Mouse (Mus musculus) stomach, embryonic 16.5 days (tissue): ENCODE measurements around the gene Ccdc148. TPM values are rescaled to one million over a fixed set of nuclear protein-coding genes. Genes with fewer than 3 reads are reported as not detected.

Experiments
- ATAC-seq: fragments of 200-750 bp; cut with Nextera tagmentation; 2 replicates; pipeline ENCODE4 v1.8.0; 2017; ENCODE audit warnings: moderate number of reproducible peaks, moderate TSS enrichment; ENCODE audit not compliant: insufficient read depth, low FRiP score
- H3K27ac ChIP-seq: fragments of 300-500 bp; sonication (generic); 2 replicates; pipeline ENCODE4 v1.5.1; 2014; ENCODE audit warnings: low read length
- H3K27me3 ChIP-seq: fragments of 300-500 bp; sonication (generic); 2 replicates; pipeline ENCODE4 v1.6.1; 2014; ENCODE audit warnings: low read length, control low read depth, mixed read lengths; ENCODE audit not compliant: control insufficient read depth, insufficient read depth
- H3K36me3 ChIP-seq: fragments of 300-500 bp; sonication (generic); 2 replicates; pipeline ENCODE4 v1.6.1; 2014; ENCODE audit warnings: low read length; ENCODE audit not compliant: control insufficient read depth, insufficient read depth
- H3K4me1 ChIP-seq: fragments of 300-500 bp; sonication (generic); 2 replicates; pipeline ENCODE4 v1.6.1; 2014; ENCODE audit warnings: low read length, control low read depth, mixed read lengths; ENCODE audit not compliant: control insufficient read depth, insufficient read depth
- H3K4me2 ChIP-seq: fragments of 300-500 bp; sonication (generic); 2 replicates; pipeline ENCODE4 v1.6.1; 2014; ENCODE audit warnings: low read depth, low read length, mixed read lengths
- H3K4me3 ChIP-seq: fragments of 300-500 bp; sonication (generic); replicated peaks from 2 replicates; pipeline ENCODE4 v1.5.1; 2014; ENCODE audit warnings: mild to moderate bottlenecking, low read length
- H3K9ac ChIP-seq: fragments of 300-500 bp; sonication (generic); 2 replicates; pipeline ENCODE4 v1.6.1; 2014; ENCODE audit warnings: low read length
- H3K9me3 ChIP-seq: fragments of 300-500 bp; sonication (generic); replicated peaks from 2 replicates; pipeline ENCODE4 v1.6.1; 2016; ENCODE audit warnings: low read length, control low read depth; ENCODE audit not compliant: control insufficient read depth
- WGBS: fragments of 180-500 bp; shearing (Covaris S2); extraction: QIAGEN DNeasy Blood & Tissue Kit; methylation state at CpG from one replicate; pipeline ENCODE4 v1.1.7; 2014; 5-methylcytosine and 5-hydroxymethylcytosine counted together
- polyA plus RNA-seq: library from polyadenylated mRNA; unstranded; fragments of >200 nt; fragmentation: Nextera tagmentation; extraction: Ambion mirVana; gene quantifications from 2 replicates; pipeline ENCODE4 v1.2.1, GENCODE M21; 2015

The Ccdc148 gene
- polyA plus RNA-seq, 1 experiment from 2014 or later, result 0.93 TPM

- Histone ChIP-seq H3K9me3 (no peaks in the 10 kb centered on the region), H3K4me1 (no peaks in the 10 kb centered on the region), H3K27ac (no peak overlapping the region), H3K27me3 (no peaks in the 10 kb centered on the region), H3K4me2 (no peak overlapping the region), H3K4me3 (no peak overlapping the region), H3K9ac (no peak overlapping the region), H3K36me3 (no peaks in the 10 kb centered on the region)
- WGBS, result 74% methylated on average over 8 of the region's 8 CpGs
- ATAC-seq, result no peak
Observed at GRCm38 (mm10) chr2:59006567-59007340, 153.7 kb downstream of the Ccdc148 start.

GRCm38 (mm10) chr2:58997151-58997550, 163.3 kb downstream of the Ccdc148 start:
- H3K27ac ChIP-seq, result no peak overlapping the region
- H3K9ac ChIP-seq, result no peak overlapping the region
- no peaks in the 10 kb centered on the region for H3K4me1 ChIP-seq
- no peaks in the 10 kb centered on the region for H3K36me3 ChIP-seq
- ATAC-seq, result no peak
- WGBS, result 69% methylated on average over 2 of the region's 2 CpGs
- no peak overlapping the region for H3K4me3 ChIP-seq
- H3K4me2 ChIP-seq, result no peak overlapping the region
- no peaks in the 10 kb centered on the region for H3K9me3 ChIP-seq
- H3K27me3 ChIP-seq, result no peaks in the 10 kb centered on the region

- H3K4me1 ChIP-seq, result no peaks in the 10 kb centered on the region
- no peak overlapping the region for H3K4me3 ChIP-seq
- H3K27ac ChIP-seq, result no peak overlapping the region
- H3K36me3 ChIP-seq, result no peaks in the 10 kb centered on the region
- H3K4me2 ChIP-seq, result no peak overlapping the region
- no peaks in the 10 kb centered on the region for H3K27me3 ChIP-seq
- 68% methylated on average over 14 of the region's 14 CpGs for WGBS
- no peak for ATAC-seq
- no peak overlapping the region for H3K9ac ChIP-seq
- H3K9me3 ChIP-seq, result no peaks in the 10 kb centered on the region
Observed at GRCm38 (mm10) chr2:58992431-58993191, 167.9 kb downstream of the Ccdc148 start.

GRCm38 (mm10) chr2:58978095-58978494, 182.4 kb downstream of the Ccdc148 start:
- WGBS, result 84% methylated on average over 7 of the region's 7 CpGs
- Histone ChIP-seq H3K4me2 (no peak overlapping the region), H3K36me3 (no peaks in the 10 kb centered on the region), H3K9ac (no peak overlapping the region), H3K27ac (no peak overlapping the region), H3K4me1 (no peaks in the 10 kb centered on the region), H3K27me3 (no peaks in the 10 kb centered on the region), H3K9me3 (no peaks in the 10 kb centered on the region), H3K4me3 (no peak overlapping the region)
- ATAC-seq, result no peak

- H3K27me3 ChIP-seq, result no peaks in the 10 kb centered on the region
- H3K4me2 ChIP-seq, result peak overlapping the region; percentile 27; the same call in 1 of the 2 replicates
- H3K4me3 ChIP-seq, result no peak overlapping the region
- H3K36me3 ChIP-seq, result no peaks in the 10 kb centered on the region
- H3K9ac ChIP-seq, result no peak overlapping the region
- ATAC-seq, result peak; percentile 44; the same call in 1 of the 2 replicates
- no peaks in the 10 kb centered on the region for H3K4me1 ChIP-seq
- no peaks in the 10 kb centered on the region for H3K9me3 ChIP-seq
- WGBS, result 58% methylated on average over 9 of the region's 9 CpGs
- H3K27ac ChIP-seq, result no peak overlapping the region
Observed at GRCm38 (mm10) chr2:58971507-58972275, 188.8 kb downstream of the Ccdc148 start.

- Histone ChIP-seq H3K36me3 (no peaks in the 10 kb centered on the region), H3K27ac (no peak overlapping the region), H3K27me3 (no peaks in the 10 kb centered on the region), H3K4me1 (no peaks in the 10 kb centered on the region), H3K9ac (no peak overlapping the region), H3K9me3 (no peaks in the 10 kb centered on the region; the same call in 1 of the 2 replicates), H3K4me2 (no peak overlapping the region), H3K4me3 (no peak overlapping the region)
- no peak for ATAC-seq
- WGBS, result 67% methylated on average over 2 of the region's 2 CpGs
Observed at GRCm38 (mm10) chr2:58956770-58957300, 203.6 kb downstream of the Ccdc148 start.

- no peaks in the 10 kb centered on the region for H3K36me3 ChIP-seq
- 85% methylated on average over 2 of the region's 2 CpGs for WGBS
- no peak overlapping the region for H3K27ac ChIP-seq
Observed at GRCm38 (mm10) chr2:58956351-58956750, 204.1 kb downstream of the Ccdc148 start.

GRCm38 (mm10) chr2:58952101-58952500, 208.4 kb downstream of the Ccdc148 start:
- Histone ChIP-seq H3K4me3 (no peak overlapping the region), H3K9me3 (no peaks in the 10 kb centered on the region; the same call in 1 of the 2 replicates), H3K27me3 (no peaks in the 10 kb centered on the region), H3K9ac (no peak overlapping the region), H3K36me3 (no peaks in the 10 kb centered on the region), H3K4me2 (no peak overlapping the region), H3K4me1 (no peaks in the 10 kb centered on the region), H3K27ac (no peak overlapping the region)
- WGBS, result 83% methylated on average over 3 of the region's 3 CpGs
- ATAC-seq, result no peak

More at GRCm38 (mm10) chr2:58956351-58956750, 204.1 kb downstream of the Ccdc148 start:
- Histone ChIP-seq H3K4me3 (no peak overlapping the region), H3K4me2 (no peak overlapping the region), H3K27me3 (no peaks in the 10 kb centered on the region), H3K4me1 (no peaks in the 10 kb centered on the region), H3K9ac (no peak overlapping the region), H3K9me3 (no peaks in the 10 kb centered on the region; the same call in 1 of the 2 replicates)
- ATAC-seq, result no peak
